Mouse (Mus musculus): Measurements from ENCODE around the gene Cc2d2b. TPM values are rescaled to one million over a fixed set of nuclear protein-coding genes. Genes with fewer than 3 reads are reported as not detected.

Cc2d2b gene
- polyA plus RNA-seq, 1 experiment, result not detected

DNA sequence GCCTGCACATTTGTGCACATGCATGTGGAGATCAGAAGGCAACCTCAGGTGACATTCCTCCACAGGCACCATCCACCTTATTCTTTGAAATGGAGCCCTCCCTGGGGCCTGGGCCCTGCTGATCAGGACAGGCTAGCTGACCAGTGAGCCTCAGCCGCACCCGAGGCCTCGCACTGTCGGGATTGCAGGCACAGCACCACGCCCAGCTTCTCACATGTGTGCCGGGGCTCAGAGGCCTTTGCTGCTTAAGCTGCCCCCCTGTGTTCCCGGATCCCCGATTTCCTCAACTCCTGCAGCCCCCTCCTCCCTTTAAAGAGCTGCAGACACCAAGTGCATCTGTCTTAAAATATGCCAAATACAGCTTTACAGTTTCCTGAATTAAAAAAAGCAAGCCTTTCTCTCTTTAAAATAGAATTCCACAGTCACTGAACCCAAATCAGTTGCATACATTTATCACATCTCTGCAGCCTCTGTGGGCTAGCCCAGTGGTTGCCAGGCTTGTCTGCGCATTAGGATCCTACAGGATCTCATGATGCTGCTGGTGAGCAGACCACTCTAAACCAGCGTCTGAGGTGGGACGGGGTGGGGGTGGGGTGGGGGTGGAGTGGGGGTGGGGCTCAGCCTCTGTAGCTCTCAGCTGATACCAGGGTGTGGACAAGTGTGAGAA is 29.0 kb upstream of the Cc2d2b start:
- TF ChIP-seq FOSL1 (IDR thresholded peaks at IDR 0.05; ENCODE audit: insufficient read depth, low read length, poor library complexity, severe bottlenecking) (no peak), CEBPB (IDR thresholded peaks at IDR 0.05; ENCODE audit: low read depth) (no peak), MAX (IDR thresholded peaks at IDR 0.05) (no peak), MYOD1 (IDR thresholded peaks at IDR 0.05; ENCODE audit: control insufficient read depth, insufficient read length, low read depth) (no peak), CTCF (IDR thresholded peaks at IDR 0.05; ENCODE audit: control insufficient read depth, insufficient read depth, insufficient read length) (no peak), MYOG (IDR thresholded peaks at IDR 0.05; ENCODE audit: control insufficient read depth, extremely low read depth, insufficient read length) (no peak), USF1 (IDR thresholded peaks at IDR 0.05; ENCODE audit: low read depth) (no peak)

DNA sequence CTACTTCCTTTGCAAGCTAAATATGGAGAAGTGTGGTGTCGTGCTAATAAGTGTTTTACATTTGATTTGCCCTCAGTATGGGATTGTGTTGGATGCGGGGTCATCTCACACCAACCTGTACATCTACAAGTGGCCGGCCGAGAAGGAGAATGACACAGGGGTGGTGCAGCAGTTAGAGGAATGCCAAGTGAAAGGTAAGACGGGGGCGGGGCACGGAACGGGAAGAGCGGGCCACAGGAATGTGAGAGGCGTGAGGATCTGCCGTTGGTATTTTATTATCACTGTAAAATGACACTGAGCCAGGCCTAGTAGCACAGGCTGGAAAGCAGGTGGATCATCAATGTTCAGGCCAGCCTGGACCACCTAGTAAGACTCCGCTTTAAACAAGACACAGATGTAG is 28.2 kb upstream of the Cc2d2b start:
- Histone ChIP-seq H3K79me3 (ENCODE audit: low read depth) (no peaks in the 10 kb centered on the region), H3K4me3 (ENCODE audit: insufficient read depth, poor library complexity, severe bottlenecking) (no peak overlapping the region), H3K36me3 (ENCODE audit: control insufficient read depth, insufficient read depth) (no peaks in the 10 kb centered on the region), H3ac (ENCODE audit: control insufficient read depth, insufficient read length, low read depth) (no peak overlapping the region), H3K79me2 (ENCODE audit: control insufficient read depth, insufficient read depth) (no peaks in the 10 kb centered on the region), H3K27me3 (ENCODE audit: control insufficient read depth, insufficient read depth, insufficient read length) (peaks cover 23% of the 10 kb centered on the region)
- TF ChIP-seq MYOD1 (IDR thresholded peaks at IDR 0.05; ENCODE audit: control insufficient read depth, insufficient read length, low read depth), result peak; percentile 23
- TF ChIP-seq USF1 (IDR thresholded peaks at IDR 0.05; ENCODE audit: low read depth), result no peak
- no peak for TF ChIP-seq MAX (IDR thresholded peaks at IDR 0.05)
- no peak for TF ChIP-seq CTCF (IDR thresholded peaks at IDR 0.05; ENCODE audit: control insufficient read depth, insufficient read depth, insufficient read length)
- no peak for TF ChIP-seq CEBPB (IDR thresholded peaks at IDR 0.05; ENCODE audit: low read depth)

More for the DNA sequence above, 29.0 kb upstream of the Cc2d2b start:
- no peaks in the 10 kb centered on the region for H3K79me2 ChIP-seq (ENCODE audit: control insufficient read depth, insufficient read depth)
- no peak overlapping the region for H3K4me3 ChIP-seq (ENCODE audit: insufficient read depth, poor library complexity, severe bottlenecking)
- H3ac ChIP-seq (ENCODE audit: control insufficient read depth, insufficient read length, low read depth), result no peak overlapping the region
- H3K36me3 ChIP-seq (ENCODE audit: control insufficient read depth, insufficient read depth), result no peaks in the 10 kb centered on the region
- no peaks in the 10 kb centered on the region for H3K79me3 ChIP-seq (ENCODE audit: low read depth)
- peaks cover 21% of the 10 kb centered on the region for H3K27me3 ChIP-seq (ENCODE audit: control insufficient read depth, insufficient read depth, insufficient read length)

DNA sequence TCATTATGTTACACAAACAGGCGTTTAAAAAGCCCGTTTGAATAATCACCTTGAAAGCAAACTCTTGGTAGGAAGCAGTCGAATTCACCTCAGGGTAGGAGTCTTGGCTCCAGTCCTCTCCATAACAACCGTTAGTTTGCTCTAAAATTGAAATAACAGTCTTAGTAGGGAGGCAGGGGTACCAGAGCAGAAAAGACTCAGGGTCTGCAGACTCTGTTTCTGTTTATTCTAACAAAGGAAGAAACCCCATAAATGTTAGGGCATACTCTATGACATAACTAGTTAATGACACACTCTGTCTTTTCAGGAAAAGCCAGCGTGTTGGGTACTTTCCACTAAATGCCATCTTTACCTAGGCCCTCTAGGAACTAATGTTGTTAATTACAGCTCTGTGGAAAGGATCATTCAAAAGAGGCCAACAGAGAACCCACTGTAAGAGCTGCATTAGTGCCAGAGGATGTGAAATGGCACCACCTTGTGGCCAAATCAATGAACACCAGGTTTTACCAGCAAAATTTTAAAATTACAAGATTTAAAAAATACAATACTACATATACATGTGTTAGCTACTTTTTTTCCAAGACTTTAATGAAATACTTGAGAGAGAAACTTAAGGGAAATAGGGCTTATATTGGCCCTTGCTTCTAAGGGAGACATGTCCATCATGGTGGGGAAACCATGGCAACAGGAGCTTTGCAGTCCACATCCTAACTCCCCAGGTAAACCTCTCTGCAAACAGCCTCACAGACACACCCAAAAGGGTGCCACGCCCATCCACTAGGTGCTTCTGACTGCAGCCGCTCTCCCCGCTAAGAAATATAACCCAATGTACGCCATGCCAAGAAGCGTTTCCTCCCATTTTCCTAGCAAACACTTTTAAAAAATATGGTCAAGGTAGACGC is 26.2 kb upstream of the Cc2d2b start:
- H3ac ChIP-seq (ENCODE audit: control insufficient read depth, insufficient read length, low read depth), result no peak overlapping the region
- no peaks in the 10 kb centered on the region for H3K79me2 ChIP-seq (ENCODE audit: control insufficient read depth, insufficient read depth)
- peaks cover 38% of the 10 kb centered on the region for H3K27me3 ChIP-seq (ENCODE audit: control insufficient read depth, insufficient read depth, insufficient read length)
- H3K79me3 ChIP-seq (ENCODE audit: low read depth), result no peaks in the 10 kb centered on the region
- no peaks in the 10 kb centered on the region for H3K36me3 ChIP-seq (ENCODE audit: control insufficient read depth, insufficient read depth)
- H3K4me3 ChIP-seq (ENCODE audit: insufficient read depth, poor library complexity, severe bottlenecking), result no peak overlapping the region
- no peak for TF ChIP-seq MYOG (IDR thresholded peaks at IDR 0.05; ENCODE audit: control insufficient read depth, extremely low read depth, insufficient read length)
- no peak for TF ChIP-seq CEBPB (IDR thresholded peaks at IDR 0.05; ENCODE audit: low read depth)
- no peak for TF ChIP-seq MYOD1 (IDR thresholded peaks at IDR 0.05; ENCODE audit: control insufficient read depth, insufficient read length, low read depth)
- TF ChIP-seq USF1 (IDR thresholded peaks at IDR 0.05; ENCODE audit: low read depth), result no peak
- TF ChIP-seq FOSL1 (IDR thresholded peaks at IDR 0.05; ENCODE audit: insufficient read depth, low read length, poor library complexity, severe bottlenecking), result no peak
- TF ChIP-seq CTCF (IDR thresholded peaks at IDR 0.05; ENCODE audit: control insufficient read depth, insufficient read depth, insufficient read length), result peak; percentile 5

DNA sequence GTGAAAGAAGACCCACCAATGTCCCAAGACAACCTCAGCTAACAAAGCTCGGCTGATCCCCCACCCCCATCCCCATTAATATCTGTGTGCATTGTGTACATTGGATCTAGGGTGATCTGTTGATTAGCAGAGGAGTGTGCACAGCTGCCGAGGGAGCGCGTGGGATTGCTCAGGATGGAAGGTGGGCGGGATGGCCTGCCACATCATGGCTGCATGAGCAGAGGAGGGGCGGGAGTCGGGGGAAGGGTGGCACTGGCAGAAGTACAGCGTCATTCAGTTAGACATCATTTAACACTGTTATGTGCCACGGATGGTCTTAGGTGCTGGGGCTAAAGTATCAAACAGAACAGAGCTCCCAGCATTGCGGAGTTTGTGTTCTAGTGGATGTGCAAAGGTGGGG is 25.0 kb upstream of the Cc2d2b start:
- TF ChIP-seq CEBPB (IDR thresholded peaks at IDR 0.05; ENCODE audit: low read depth) (no peak), MAX (IDR thresholded peaks at IDR 0.05) (no peak), MYOG (IDR thresholded peaks at IDR 0.05; ENCODE audit: control insufficient read depth, extremely low read depth, insufficient read length) (no peak), CTCF (IDR thresholded peaks at IDR 0.05; ENCODE audit: control insufficient read depth, insufficient read depth, insufficient read length) (no peak), FOSL1 (IDR thresholded peaks at IDR 0.05; ENCODE audit: insufficient read depth, low read length, poor library complexity, severe bottlenecking) (no peak), MYOD1 (IDR thresholded peaks at IDR 0.05; ENCODE audit: control insufficient read depth, insufficient read length, low read depth) (no peak), USF1 (IDR thresholded peaks at IDR 0.05; ENCODE audit: low read depth) (no peak)

DNA sequence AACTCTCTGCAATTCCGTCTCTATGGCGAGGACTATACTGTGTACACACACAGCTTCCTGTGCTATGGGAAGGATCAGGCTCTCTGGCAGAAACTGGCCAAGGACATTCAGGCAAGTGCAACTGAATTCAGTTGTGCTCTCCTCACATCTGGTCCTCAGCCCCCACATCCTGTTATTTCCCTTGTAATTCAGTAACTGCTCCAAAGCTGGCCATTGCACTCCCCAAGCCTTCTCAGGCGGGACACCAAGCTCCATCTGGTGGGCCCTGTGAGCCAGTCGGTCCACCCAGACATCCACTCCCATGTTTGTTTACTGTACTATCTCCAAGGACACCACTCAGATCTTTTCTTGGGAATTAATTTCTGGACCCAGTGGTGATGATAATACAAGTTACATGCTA is 22.4 kb upstream of the Cc2d2b start:
- Histone ChIP-seq H3K4me3 (ENCODE audit: insufficient read depth, poor library complexity, severe bottlenecking) (no peak overlapping the region), H3ac (ENCODE audit: control insufficient read depth, insufficient read length, low read depth) (no peak overlapping the region), H3K79me3 (ENCODE audit: low read depth) (no peaks in the 10 kb centered on the region), H3K36me3 (ENCODE audit: control insufficient read depth, insufficient read depth) (no peaks in the 10 kb centered on the region), H3K79me2 (ENCODE audit: control insufficient read depth, insufficient read depth) (no peaks in the 10 kb centered on the region), H3K27me3 (ENCODE audit: control insufficient read depth, insufficient read depth, insufficient read length) (peaks cover 64% of the 10 kb centered on the region)
- TF ChIP-seq MAX (IDR thresholded peaks at IDR 0.05), result no peak
- TF ChIP-seq CEBPB (IDR thresholded peaks at IDR 0.05; ENCODE audit: low read depth), result no peak
- no peak for TF ChIP-seq MYOD1 (IDR thresholded peaks at IDR 0.05; ENCODE audit: control insufficient read depth, insufficient read length, low read depth)
- TF ChIP-seq USF1 (IDR thresholded peaks at IDR 0.05; ENCODE audit: low read depth), result no peak
- TF ChIP-seq MYOG (IDR thresholded peaks at IDR 0.05; ENCODE audit: control insufficient read depth, extremely low read depth, insufficient read length), result no peak
- TF ChIP-seq CTCF (IDR thresholded peaks at IDR 0.05; ENCODE audit: control insufficient read depth, insufficient read depth, insufficient read length), result no peak
- no peak for TF ChIP-seq FOSL1 (IDR thresholded peaks at IDR 0.05; ENCODE audit: insufficient read depth, low read length, poor library complexity, severe bottlenecking)

More for the DNA sequence above, 25.0 kb upstream of the Cc2d2b start:
- no peaks in the 10 kb centered on the region for H3K36me3 ChIP-seq (ENCODE audit: control insufficient read depth, insufficient read depth)
- no peak overlapping the region for H3K4me3 ChIP-seq (ENCODE audit: insufficient read depth, poor library complexity, severe bottlenecking)
- no peaks in the 10 kb centered on the region for H3K79me3 ChIP-seq (ENCODE audit: low read depth)
- H3K79me2 ChIP-seq (ENCODE audit: control insufficient read depth, insufficient read depth), result no peaks in the 10 kb centered on the region
- H3K27me3 ChIP-seq (ENCODE audit: control insufficient read depth, insufficient read depth, insufficient read length), result peaks cover 49% of the 10 kb centered on the region
- H3ac ChIP-seq (ENCODE audit: control insufficient read depth, insufficient read length, low read depth), result no peak overlapping the region
